ENCODE assay signal across 9 mouse cellular contexts in genomic region chr9:119340212-119340580, GRCm38 (mm10). TPM values are rescaled to one million over a fixed set of nuclear protein-coding genes. Genes with fewer than 3 reads are reported as not detected.
A peak's percentile ranks its signal among the peaks of the same experiment; 100 is the strongest.
DNase-seq lines count a peak whose midpoint lies in the region; ATAC-seq and TF ChIP-seq lines count a peak whose summit lies in the region.
"Had no signal": no experiment of that assay in that cellular context is flagged by ENCODE, and none has a peak within 500 bp of the region (broad histone marks: within the 10 kb centered on the region; RNA-seq: fewer than 3 reads in every experiment).

No protein-coding gene starts in this region.

- peak overlapping the region; percentile 94 for H3K27ac ChIP-seq in lung, embryonic 15.5 days
- peak overlapping the region; percentile 82 for H3K27ac ChIP-seq in limb, embryonic 14.5 days (replicated peaks; ENCODE audit: low read depth, low read length)
- H3K27ac ChIP-seq in olfactory bulb, adult 2 months (ENCODE audit: insufficient read depth, low read depth, low read length): peak overlapping the region; percentile 90

- TF ChIP-seq POLR2A in limb, embryonic 14.5 days (IDR thresholded peaks at IDR 0.05; ENCODE audit: borderline replicate concordance, extremely low read depth, insufficient read depth, insufficient read length): no peak
- no peak for TF ChIP-seq POLR2A in olfactory bulb, adult 2 months (IDR thresholded peaks at IDR 0.05; ENCODE audit: insufficient read depth, low read depth, low read length)

- peaks cover 32% of the 10 kb centered on the region for H3K36me3 ChIP-seq in lung, embryonic 15.5 days
- peaks cover 29% of the 10 kb centered on the region for H3K36me3 ChIP-seq in limb, embryonic 14.5 days (ENCODE audit: control insufficient read depth, insufficient read depth, low read length)

- no peaks in the 10 kb centered on the region for H3K27me3 ChIP-seq in lung, embryonic 15.5 days
- no peaks in the 10 kb centered on the region for H3K27me3 ChIP-seq in limb, embryonic 14.5 days (ENCODE audit: control insufficient read depth, insufficient read depth, low read length)

- H3K4me2 ChIP-seq in lung, embryonic 15.5 days: peak overlapping the region; percentile 86
- H3K4me2 ChIP-seq in limb, embryonic 14.5 days (replicated peaks; ENCODE audit: low read depth, low read length, severe bottlenecking): peak overlapping the region; percentile 75

- H3K9me3 ChIP-seq in lung, embryonic 15.5 days: no peaks in the 10 kb centered on the region
- no peaks in the 10 kb centered on the region for H3K9me3 ChIP-seq in limb, embryonic 14.5 days (ENCODE audit: control insufficient read depth, low read length)

- 2% methylated on average over 8 of the region's 8 CpGs for WGBS in lung, embryonic 15.5 days
- 5% methylated on average over 8 of the region's 8 CpGs for WGBS in limb, embryonic 14.5 days
- WGBS in olfactory bulb, adult 2 months: 3% methylated on average over 8 of the region's 8 CpGs

- no peak for DNase-seq in lung, postnatal 36 days
- DNase-seq in limb, embryonic 14.5 days (ENCODE audit: low spot score): no peak
- no peak for DNase-seq in spleen, postnatal 14 days (ENCODE audit: low spot score in 2 of 2)
- DNase-seq in MN1 (ENCODE audit: low spot score): no peak
- no peak for DNase-seq in cerebellum, adult 18-20 months

- peaks cover 32% of the 10 kb centered on the region for H3K4me1 ChIP-seq in lung, embryonic 15.5 days
- H3K4me1 ChIP-seq in limb, embryonic 14.5 days (ENCODE audit: control insufficient read depth, insufficient read depth, low read length): peaks cover 20% of the 10 kb centered on the region
- peaks cover 19% of the 10 kb centered on the region for H3K4me1 ChIP-seq in olfactory bulb, adult 2 months (ENCODE audit: control insufficient read depth, insufficient read depth, low read length)

- H3K4me3 ChIP-seq in lung, embryonic 15.5 days: peak overlapping the region; percentile 66
- peak overlapping the region; percentile 68 for H3K4me3 ChIP-seq in limb, embryonic 14.5 days (replicated peaks; ENCODE audit: low read length)
- H3K4me3 ChIP-seq in olfactory bulb, adult 2 months (ENCODE audit: insufficient read depth, low read depth, low read length): peak overlapping the region; percentile 89

- peak overlapping the region; percentile 80 for H3K9ac ChIP-seq in lung, embryonic 15.5 days
- H3K9ac ChIP-seq in limb, embryonic 14.5 days (ENCODE audit: low read depth, low read length, severe bottlenecking): peak overlapping the region; percentile 73

- TF ChIP-seq CTCF in olfactory bulb, adult 2 months (IDR thresholded peaks at IDR 0.05; ENCODE audit: insufficient read depth, low read depth, low read length): no peak

- ATAC-seq in lung, embryonic 15.5 days (ENCODE audit: borderline replicate concordance, extremely low read depth, low FRiP score, low TSS enrichment): no peak
- peak; percentile 21 for ATAC-seq in erythroblast, adult 5-6 weeks (replicated peaks; ENCODE audit: low FRiP score, poor library complexity, severe bottlenecking)
- no peak for ATAC-seq in limb, embryonic 14.5 days (ENCODE audit: low FRiP score, low read depth)

RNA-seq across cellular contexts. Expression of gene Acaa1a, which starts 0.7 kb away (rescaled TPM):
- 117 and 121 TPM in 2 replicates for polyA plus RNA-seq in lung, embryonic 15.5 days (2015; fragmentation: Nextera tagmentation; extraction: Ambion mirVana)
- total RNA-seq in erythroblast, adult 5-6 weeks (2015; ENCODE audit: low replicate concordance): 6.9 and 9.2 TPM in 2 replicates
- total RNA-seq in erythroblast, adult 5-6 weeks (2017; ENCODE audit: low replicate concordance): 4.1 and 8.1 TPM in 2 replicates
- 120 and 140 TPM in 2 replicates for polyA plus RNA-seq in limb, embryonic 14.5 days (2012; rRNA removed)
- polyA plus RNA-seq in limb, embryonic 14.5 days (2014; fragmentation: Nextera tagmentation; extraction: Ambion mirVana): 87.4 and 92.7 TPM in 2 replicates
- not detected in 2 replicates for polyA plus RNA-seq in olfactory bulb, adult 2 months (2012; ENCODE audit: insufficient read depth, insufficient read length, low replicate concordance, missing spikeins)

RNA-seq across cellular contexts. Expression of gene Myd88, which starts 1.0 kb away (rescaled TPM):
- 29.4 and 32.0 TPM in 2 replicates for polyA plus RNA-seq in lung, embryonic 15.5 days (2015; fragmentation: Nextera tagmentation; extraction: Ambion mirVana)
- 11.7 and 20.0 TPM in 2 replicates for total RNA-seq in erythroblast, adult 5-6 weeks (2015; ENCODE audit: low replicate concordance)
- total RNA-seq in erythroblast, adult 5-6 weeks (2017; ENCODE audit: low replicate concordance): 5.1 and 8.5 TPM in 2 replicates
- 10.9 and 11.5 TPM in 2 replicates for polyA plus RNA-seq in limb, embryonic 14.5 days (2012; rRNA removed)
- 23.3 and 25.1 TPM in 2 replicates for polyA plus RNA-seq in limb, embryonic 14.5 days (2014; fragmentation: Nextera tagmentation; extraction: Ambion mirVana)
- not detected in 2 replicates for polyA plus RNA-seq in olfactory bulb, adult 2 months (2012; ENCODE audit: insufficient read depth, insufficient read length, low replicate concordance, missing spikeins)

RNA-seq across cellular contexts. Expression of gene Xylb, which starts 17.0 kb away (rescaled TPM):
- polyA plus RNA-seq in lung, embryonic 15.5 days (2015; fragmentation: Nextera tagmentation; extraction: Ambion mirVana): 4.3 and 4.9 TPM in 2 replicates
- 0.19 TPM in 1 of 2 replicates, not detected in the other for total RNA-seq in erythroblast, adult 5-6 weeks (2015; ENCODE audit: low replicate concordance)
- total RNA-seq in erythroblast, adult 5-6 weeks (2017; ENCODE audit: low replicate concordance): 0.56 TPM in 1 of 2 replicates, not detected in the other
- polyA plus RNA-seq in limb, embryonic 14.5 days (2012; rRNA removed): 8.9 and 11.1 TPM in 2 replicates
- polyA plus RNA-seq in limb, embryonic 14.5 days (2014; fragmentation: Nextera tagmentation; extraction: Ambion mirVana): 5.2 and 5.5 TPM in 2 replicates
- polyA plus RNA-seq in olfactory bulb, adult 2 months (2012; ENCODE audit: insufficient read depth, insufficient read length, low replicate concordance, missing spikeins): not detected in 2 replicates

RNA-seq across cellular contexts. Expression of gene Oxsr1, which starts 18.0 kb away (rescaled TPM):
- polyA plus RNA-seq in lung, embryonic 15.5 days (2015; fragmentation: Nextera tagmentation; extraction: Ambion mirVana): 10.3 and 11.3 TPM in 2 replicates
- total RNA-seq in erythroblast, adult 5-6 weeks (2015; ENCODE audit: low replicate concordance): 3.7 and 7.5 TPM in 2 replicates
- total RNA-seq in erythroblast, adult 5-6 weeks (2017; ENCODE audit: low replicate concordance): 11.0 and 17.0 TPM in 2 replicates
- polyA plus RNA-seq in limb, embryonic 14.5 days (2012; rRNA removed): 35.4 and 39.4 TPM in 2 replicates
- polyA plus RNA-seq in limb, embryonic 14.5 days (2014; fragmentation: Nextera tagmentation; extraction: Ambion mirVana): 15.6 and 16.0 TPM in 2 replicates
- polyA plus RNA-seq in olfactory bulb, adult 2 months (2012; ENCODE audit: insufficient read depth, insufficient read length, low replicate concordance, missing spikeins): not detected in 2 replicates

RNA-seq across cellular contexts. Expression of gene Slc22a14, which starts 25.2 kb away (rescaled TPM):
- 0.10 TPM in 1 of 2 replicates, not detected in the other for polyA plus RNA-seq in lung, embryonic 15.5 days (2015; fragmentation: Nextera tagmentation; extraction: Ambion mirVana)
- total RNA-seq in erythroblast, adult 5-6 weeks (2015; ENCODE audit: low replicate concordance): not detected in 2 replicates
- not detected in 2 replicates for total RNA-seq in erythroblast, adult 5-6 weeks (2017; ENCODE audit: low replicate concordance)
- polyA plus RNA-seq in limb, embryonic 14.5 days (2012; rRNA removed): 0.12 and 0.19 TPM in 2 replicates
- polyA plus RNA-seq in limb, embryonic 14.5 days (2014; fragmentation: Nextera tagmentation; extraction: Ambion mirVana): 0.17 and 0.25 TPM in 2 replicates
- polyA plus RNA-seq in olfactory bulb, adult 2 months (2012; ENCODE audit: insufficient read depth, insufficient read length, low replicate concordance, missing spikeins): not detected in 2 replicates
- total RNA-seq: adrenal gland, adult 18-20 months had no signal

Comparison
In these comparisons a context has a peak if more than half of its experiments do, and no peak if none do; other contexts are left out.
1. RNA of gene Myd88, which starts 1.0 kb away (polyA plus RNA-seq): 29.4 to 32.0 TPM in lung, embryonic 15.5 days and 10.9 to 25.1 TPM in limb, embryonic 14.5 days; not detected in olfactory bulb, adult 2 months; every median in the first group is over 10 times any median in the second.
2. Peak in every context shown above with its lines, with median percentiles within 50 percentile points of each other: H3K27ac ChIP-seq and H3K4me3 ChIP-seq.